Mouse (Mus musculus) erythroblast, embryonic 14.5 days (primary cell): ENCODE results near the gene Gemin7.

ENCODE experiments used
- GATA1 ChIP-seq: IDR thresholded peaks from 2 replicates; pipeline ENCODE4 v1.6.1; 2012; ENCODE audit warnings: low read length, inconsistent platforms, mixed read lengths
- TAL1 ChIP-seq: IDR thresholded peaks from 3 replicates; pipeline ENCODE4 v1.6.1; 2012; ENCODE audit warnings: low read length, inconsistent platforms, mixed read lengths

- TF ChIP-seq TAL1 (no peak), GATA1 (no peak)
Measured at GRCm38 (mm10) chr7:19551634-19552033, 25.8 kb downstream of the Gemin7 start.
